Mouse (Mus musculus) frontal cortex, adult (tissue): ENCODE measurements around the gene Herpud1.
"Not testable (repeated sequence)": the region's sequence is repeated elsewhere in the genome, so short reads cannot be mapped to it uniquely, and the experiment has no call there.

Experiments used
- ATAC-seq: cut with Nextera tagmentation; 2 replicates; pipeline ENCODE4 v1.9.2; 2017; ENCODE audit warnings: mild to moderate bottlenecking, moderate library complexity, mixed read lengths; ENCODE audit not compliant: low TSS enrichment

The Herpud1 gene

GRCm38 (mm10) chr8:94375551-94375991 is 10.7 kb upstream of the Herpud1 start:
- ATAC-seq, result no peak

- ATAC-seq, result no peak
These were observed 10.1 kb upstream of the Herpud1 start for GRCm38 (mm10) chr8:94376176-94376575.

DNA sequence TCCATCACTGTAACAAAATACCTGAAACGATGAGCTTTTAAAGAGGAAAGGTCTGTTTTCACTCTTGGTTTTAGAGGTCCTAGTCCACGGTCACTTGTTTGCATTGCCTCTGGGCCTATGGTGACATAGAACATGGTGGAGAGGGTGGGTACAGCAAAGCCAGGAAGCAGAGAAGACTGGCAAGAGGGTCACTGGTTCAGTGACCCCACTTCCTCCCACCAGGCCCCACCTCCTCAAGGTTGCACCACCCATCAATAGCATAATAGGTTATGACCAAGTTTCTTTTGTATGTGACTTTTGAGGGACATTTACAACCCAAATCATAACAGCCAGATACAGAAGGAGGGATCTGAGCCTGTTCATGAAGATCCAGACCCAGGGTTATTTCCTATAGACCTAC is 9.7 kb upstream of the Herpud1 start:
- no peak for ATAC-seq

DNA sequence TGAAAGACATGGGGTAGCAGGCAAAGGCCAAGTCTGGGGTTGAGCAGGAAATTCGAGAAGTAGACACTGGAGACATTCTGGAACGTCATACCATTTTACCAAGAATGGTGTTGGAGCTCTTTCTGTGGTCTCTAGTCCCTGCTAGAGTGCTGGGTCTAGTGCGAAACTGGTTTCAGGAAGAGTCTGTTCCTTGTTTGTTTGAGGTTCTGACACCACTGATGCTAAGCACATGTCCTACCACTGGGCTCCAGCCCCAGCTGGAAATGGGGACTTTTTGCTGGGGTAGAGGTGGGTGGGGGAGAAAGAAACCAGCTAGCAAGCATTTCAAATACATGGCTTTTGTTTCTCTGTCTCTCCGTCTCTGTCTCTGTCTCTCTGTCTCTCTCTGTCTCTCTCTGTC is 9.2 kb upstream of the Herpud1 start:
- no peak for ATAC-seq

DNA sequence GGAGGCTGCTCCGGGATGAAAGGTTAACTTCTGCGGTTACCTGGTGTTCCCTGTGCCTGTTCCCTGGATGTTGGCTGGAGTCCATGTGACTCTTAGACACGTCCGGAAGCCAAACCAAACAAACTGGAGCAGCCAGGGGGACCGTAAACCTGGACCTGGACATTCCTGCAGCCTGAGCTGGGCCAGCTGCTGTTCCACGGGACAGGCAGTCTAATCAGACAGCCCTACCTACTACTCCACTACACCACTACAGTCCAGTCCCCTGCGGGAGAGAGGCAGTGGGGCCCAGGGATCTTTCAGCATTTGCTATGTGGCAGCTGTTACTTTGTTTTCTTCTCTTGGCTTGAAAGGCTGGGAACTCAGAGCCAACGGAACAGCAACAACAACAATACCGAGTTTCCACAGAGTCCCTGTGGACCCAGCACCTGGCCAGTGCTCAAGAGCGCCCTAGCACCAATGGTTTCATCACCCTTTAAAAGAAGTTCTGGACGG is 8.5 kb upstream of the Herpud1 start:
- ATAC-seq, result no peak

DNA sequence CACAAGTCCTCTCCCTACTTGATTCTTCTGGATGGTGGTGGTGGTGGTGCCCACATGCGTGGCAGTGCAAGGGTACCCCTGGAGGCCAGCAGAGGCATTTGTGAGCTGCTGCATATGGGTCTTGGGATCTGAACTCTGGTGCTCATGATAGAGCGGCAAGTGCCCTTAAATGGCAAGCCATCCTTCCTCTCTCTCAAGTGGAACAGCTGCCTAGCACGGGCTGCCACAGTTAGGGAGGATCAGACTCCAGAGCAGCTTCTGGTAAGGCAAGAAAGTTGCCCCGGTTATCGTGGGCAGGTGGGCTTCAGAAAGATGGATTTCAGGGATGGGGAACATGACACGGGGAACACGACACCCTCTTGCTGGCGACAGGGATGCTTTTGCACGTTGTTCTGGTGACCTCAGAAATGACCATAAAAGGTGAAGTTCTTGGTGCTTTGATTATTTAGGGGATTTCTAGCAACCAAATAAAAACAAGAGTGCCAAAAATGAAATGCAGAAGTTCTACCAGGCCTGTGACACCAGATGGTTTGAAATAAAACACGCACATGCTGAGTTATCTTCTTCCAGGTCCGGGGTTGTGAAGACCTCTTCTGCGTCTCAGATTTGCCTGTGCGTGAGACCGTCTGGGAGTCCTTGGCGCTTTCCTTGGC is 7.3 kb upstream of the Herpud1 start:
- no peak for ATAC-seq

GRCm38 (mm10) chr8:94379686-94380085 is 6.6 kb upstream of the Herpud1 start:
- ATAC-seq, result no peak

GRCm38 (mm10) chr8:94384166-94384565 is 2.1 kb upstream of the Herpud1 start:
- no peak for ATAC-seq

DNA sequence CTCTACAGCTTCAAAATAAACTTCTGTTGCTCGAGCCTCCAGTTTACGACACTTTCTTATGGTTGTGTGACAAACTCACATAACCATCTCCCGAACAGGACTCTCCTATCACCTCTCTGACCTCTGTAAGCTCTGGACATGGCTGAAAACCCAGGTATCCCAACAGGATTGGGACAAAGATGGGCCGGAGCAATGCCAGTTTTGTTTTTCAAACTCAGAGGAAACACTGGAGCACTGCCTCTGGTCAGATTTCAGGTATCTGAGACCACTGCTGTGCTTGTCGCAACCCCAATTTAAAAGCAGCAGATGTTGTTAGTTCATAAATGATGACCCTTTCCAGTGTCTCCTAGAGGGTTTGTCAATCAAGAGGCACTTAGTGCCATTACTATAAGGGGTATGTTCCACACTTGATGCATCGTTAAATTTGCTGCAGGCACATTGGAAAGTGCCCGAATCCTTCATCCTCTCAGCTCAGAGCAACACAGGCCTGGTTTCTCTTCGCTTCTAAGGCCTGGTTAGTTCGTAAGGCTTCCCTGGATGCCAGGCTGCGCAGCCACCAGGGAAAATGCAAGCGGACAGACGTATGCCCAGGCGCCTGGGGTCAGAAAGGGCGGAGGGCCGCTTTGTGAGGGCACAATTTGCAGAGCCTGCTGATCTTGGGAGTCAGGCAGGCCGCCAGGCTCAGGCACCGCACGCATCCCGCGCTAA is 578 bp upstream of the Herpud1 start:
- ATAC-seq, result peak; percentile 29

- ATAC-seq, result peak; percentile 38
These were observed 918 bp downstream of the Herpud1 start for GRCm38 (mm10) chr8:94387027-94387684.

- no peak for ATAC-seq
These were observed 1.5 kb downstream of the Herpud1 start for GRCm38 (mm10) chr8:94387785-94388184.

DNA sequence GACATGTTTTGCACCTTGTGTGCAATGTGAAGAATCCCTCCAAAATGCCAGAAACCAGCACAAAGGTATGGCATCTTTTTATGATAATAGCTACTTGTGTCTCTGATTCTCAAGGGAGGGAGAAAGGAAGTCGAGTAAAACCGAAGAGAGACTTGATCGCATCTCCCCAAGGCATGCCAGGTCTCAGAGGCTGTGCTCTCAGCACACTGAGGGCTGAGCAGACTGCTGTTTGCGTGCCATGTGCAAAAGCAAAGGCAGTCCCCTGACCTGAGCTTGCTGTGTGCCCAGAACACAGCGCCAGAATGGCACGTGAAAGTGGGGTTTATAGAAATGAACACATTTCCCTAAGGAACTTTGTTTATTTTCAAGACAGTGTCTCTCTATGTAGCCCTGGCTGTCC is 3.3 kb downstream of the Herpud1 start:
- no peak for ATAC-seq

GRCm38 (mm10) chr8:94390429-94390828 is 4.2 kb downstream of the Herpud1 start:
- no peak for ATAC-seq

DNA sequence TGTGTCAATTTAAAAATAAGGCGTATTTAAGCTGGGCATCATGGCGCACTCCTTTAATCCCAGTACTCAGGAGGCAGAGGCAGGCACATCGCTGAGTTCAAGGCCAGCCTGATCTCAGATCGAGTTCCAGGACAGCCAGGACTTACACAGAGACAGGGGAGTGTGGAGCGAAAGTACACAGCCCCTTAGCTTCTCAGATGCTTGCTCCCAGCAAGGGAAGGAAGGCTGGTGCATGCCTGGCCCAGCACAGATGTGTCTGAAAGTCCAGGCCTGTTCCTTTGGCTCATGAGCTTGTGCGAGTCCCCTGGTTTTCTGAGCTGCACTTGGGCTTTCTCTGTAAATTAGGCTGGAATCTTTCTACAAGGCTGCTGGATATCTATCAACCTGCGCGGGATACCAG is 4.7 kb downstream of the Herpud1 start:
- ATAC-seq, result no peak

- no peak for ATAC-seq
These were observed 5.9 kb downstream of the Herpud1 start for GRCm38 (mm10) chr8:94392147-94392546.

DNA sequence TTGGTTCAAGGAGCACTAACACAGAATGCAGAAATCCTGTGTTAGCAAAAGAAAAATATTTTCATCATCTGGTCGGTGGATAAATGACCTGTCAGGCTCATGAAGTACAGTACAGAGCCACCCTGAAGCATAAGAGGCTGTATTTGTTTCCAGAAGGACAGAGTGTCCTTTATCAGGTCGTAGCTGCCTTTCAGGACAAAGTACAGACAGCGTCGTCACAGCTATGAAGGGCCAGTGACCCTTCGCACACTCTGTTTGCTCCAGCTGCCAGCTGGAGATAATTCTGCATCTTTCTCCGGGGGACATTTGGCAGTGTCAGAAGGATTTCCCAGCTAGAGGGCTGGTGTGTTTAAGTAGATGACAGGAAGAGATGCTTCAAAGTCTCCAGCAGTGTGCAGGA is 6.4 kb downstream of the Herpud1 start:
- no peak for ATAC-seq

- no peak for ATAC-seq
These were observed 9.8 kb downstream of the Herpud1 start for GRCm38 (mm10) chr8:94395851-94396540.

GRCm38 (mm10) chr8:94396964-94397657 is 10.9 kb downstream of the Herpud1 start:
- ATAC-seq, result peak; percentile 78

DNA sequence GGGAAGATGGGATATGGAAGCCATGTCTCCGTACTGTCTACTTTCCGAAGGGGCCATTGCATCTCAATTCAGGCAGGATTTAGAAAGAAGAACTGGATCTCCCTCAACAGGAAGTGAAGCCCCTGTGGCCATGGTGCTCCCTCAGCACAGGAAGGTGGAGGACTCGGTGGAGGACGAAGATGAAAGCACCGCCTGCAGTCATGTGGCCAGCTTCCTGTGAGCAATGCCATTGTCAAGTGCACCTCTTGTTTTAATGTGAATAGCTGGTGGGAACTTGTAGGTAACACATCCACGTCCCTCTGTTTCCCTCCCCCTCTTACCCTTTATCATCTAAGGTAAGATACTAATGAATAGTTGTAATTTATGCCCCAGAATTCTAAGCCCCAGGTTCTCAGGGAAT is 12.3 kb downstream of the Herpud1 start:
- no peak for ATAC-seq

DNA sequence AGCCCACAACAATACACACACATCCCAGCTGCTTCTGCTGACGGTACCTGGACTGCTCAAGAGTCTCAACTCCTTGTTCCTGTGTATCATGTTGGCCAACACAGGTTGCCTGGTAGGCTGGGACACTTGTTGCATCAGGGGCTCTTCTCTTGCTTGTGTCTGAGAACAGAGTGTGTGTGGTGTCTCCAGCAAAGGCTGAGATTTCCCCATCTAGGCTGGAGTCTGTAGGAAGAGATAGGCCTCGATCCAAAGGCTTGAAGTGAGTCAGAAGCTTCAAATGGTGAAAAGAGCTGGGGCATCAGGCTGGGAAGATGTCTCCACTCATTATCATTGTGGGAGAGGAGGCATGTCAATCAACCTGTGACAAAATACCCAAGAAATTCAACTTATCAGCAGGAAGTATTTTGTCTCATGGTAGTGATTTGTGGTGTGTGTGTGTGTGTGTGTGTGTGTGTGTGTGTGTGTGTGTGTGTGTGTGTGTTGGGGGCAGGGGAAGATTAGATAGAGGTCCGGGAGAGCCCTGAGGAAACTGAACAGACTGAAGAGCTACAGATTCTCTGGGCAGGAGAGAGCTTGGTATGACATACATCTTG is 13.2 kb downstream of the Herpud1 start:
- no peak for ATAC-seq

DNA sequence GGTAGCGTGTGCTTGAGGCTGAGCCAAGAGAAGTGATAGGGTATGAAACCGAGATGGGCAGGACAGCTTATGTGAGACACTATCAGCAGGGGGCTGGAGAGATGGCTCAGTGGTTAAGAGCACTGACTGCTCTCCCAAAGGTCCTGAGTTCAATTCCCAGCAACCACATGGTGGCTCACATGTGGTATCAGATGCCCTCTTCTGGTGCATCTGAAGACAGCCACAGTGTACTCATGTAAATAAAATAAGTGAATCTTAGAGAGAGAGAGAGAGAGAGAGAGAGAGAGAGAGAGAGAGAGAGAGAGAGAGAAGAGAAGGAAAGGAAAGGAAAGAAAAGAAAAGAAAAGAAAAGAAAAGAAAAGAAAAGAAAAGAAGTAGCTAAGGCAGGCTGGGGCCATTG is 13.7 kb downstream of the Herpud1 start:
- ATAC-seq, result not testable (repeated sequence)
